Mouse (Mus musculus) cortical plate, adult 2 months (tissue): ENCODE measurements around the gene Ccdc51. TPM values are rescaled to one million over a fixed set of nuclear protein-coding genes. Genes with fewer than 3 reads are reported as not detected.
"Not testable (repeated sequence)": the region's sequence is repeated elsewhere in the genome, so short reads cannot be mapped to it uniquely, and the experiment has no call there.

Experiments
- H3K27ac ChIP-seq: fragments of 200-500 bp; 2 replicates; pipeline ENCODE4 v1.5.1; 2012; ENCODE audit warnings: low read length, control low read depth, inconsistent platforms; ENCODE audit not compliant: insufficient read depth
- H3K4me1 ChIP-seq: fragments of 200-500 bp; 2 replicates; pipeline ENCODE4 v1.6.1; 2011; ENCODE audit warnings: low read length; ENCODE audit not compliant: control insufficient read depth, insufficient read depth
- H3K4me3 ChIP-seq: fragments of 200-500 bp; 2 replicates; pipeline ENCODE4 v1.5.1; 2011; ENCODE audit warnings: mild to moderate bottlenecking, low read length, control low read depth; ENCODE audit not compliant: insufficient read depth
- CTCF ChIP-seq: fragments of 200-500 bp; IDR thresholded peaks from 2 replicates; pipeline ENCODE4 v1.5.1; 2011; ENCODE audit warnings: mild to moderate bottlenecking, control low read depth, low read length; ENCODE audit not compliant: insufficient read depth; ENCODE audit errors: extremely low read depth
- POLR2A ChIP-seq: fragments of 200-500 bp; IDR thresholded peaks from 2 replicates; pipeline ENCODE4 v1.6.1; 2011; ENCODE audit warnings: mild to moderate bottlenecking, low read length, control low read depth; ENCODE audit not compliant: insufficient read depth; ENCODE audit errors: extremely low read depth
- polyA plus RNA-seq: library from polyadenylated mRNA; depleted of rRNA; stranded (reverse); fragments of >200 nt; gene quantifications from 2 replicates; pipeline ENCODE4 v1.2.3, GENCODE M21; 2012

Ccdc51 gene
- polyA plus RNA-seq, 1 experiment, result 6.2 TPM

- Histone ChIP-seq H3K4me3 (no peak overlapping the region), H3K4me1 (no peaks in the 10 kb centered on the region), H3K27ac (no peak overlapping the region)
- no peak for TF ChIP-seq POLR2A
- no peak for TF ChIP-seq CTCF
Measured at GRCm38 (mm10) chr9:109118106-109118505, 35.8 kb downstream of the Ccdc51 start.

GRCm38 (mm10) chr9:109119571-109119970, 37.3 kb downstream of the Ccdc51 start:
- Histone ChIP-seq H3K4me3 (no peak overlapping the region), H3K27ac (no peak overlapping the region), H3K4me1 (no peaks in the 10 kb centered on the region)
- TF ChIP-seq POLR2A (no peak), CTCF (no peak)

- TF ChIP-seq CTCF, result no peak
- TF ChIP-seq POLR2A, result no peak
- Histone ChIP-seq H3K4me3 (no peak overlapping the region), H3K4me1 (no peaks in the 10 kb centered on the region), H3K27ac (no peak overlapping the region)
Measured at GRCm38 (mm10) chr9:109120956-109121355, 38.7 kb downstream of the Ccdc51 start.

GRCm38 (mm10) chr9:109122553-109123085, 40.3 kb downstream of the Ccdc51 start:
- Histone ChIP-seq H3K4me3 (no peak overlapping the region), H3K27ac (no peak overlapping the region), H3K4me1 (no peaks in the 10 kb centered on the region)
- TF ChIP-seq POLR2A, result no peak
- TF ChIP-seq CTCF, result peak; percentile 31; the same call in 1 of the 2 replicates

- no peaks in the 10 kb centered on the region for H3K4me1 ChIP-seq
- H3K4me3 ChIP-seq, result no peak overlapping the region
- no peak for TF ChIP-seq POLR2A
- no peak for TF ChIP-seq CTCF
- H3K27ac ChIP-seq, result no peak overlapping the region
Measured at GRCm38 (mm10) chr9:109123266-109123665, 41.0 kb downstream of the Ccdc51 start.

- no peak for TF ChIP-seq POLR2A
- no peak for TF ChIP-seq CTCF
- no peak overlapping the region for H3K4me3 ChIP-seq
- H3K27ac ChIP-seq, result no peak overlapping the region
- no peaks in the 10 kb centered on the region for H3K4me1 ChIP-seq
Measured at GRCm38 (mm10) chr9:109124164-109124563, 41.9 kb downstream of the Ccdc51 start.

GRCm38 (mm10) chr9:109125043-109125442, 42.8 kb downstream of the Ccdc51 start:
- no peak overlapping the region for H3K4me3 ChIP-seq
- no peaks in the 10 kb centered on the region for H3K4me1 ChIP-seq
- no peak overlapping the region for H3K27ac ChIP-seq
- TF ChIP-seq CTCF (no peak), POLR2A (no peak)

- no peak overlapping the region for H3K4me3 ChIP-seq
- TF ChIP-seq CTCF, result no peak
- TF ChIP-seq POLR2A, result no peak
- H3K4me1 ChIP-seq, result no peaks in the 10 kb centered on the region
- H3K27ac ChIP-seq, result no peak overlapping the region
Measured at GRCm38 (mm10) chr9:109125481-109125880, 43.2 kb downstream of the Ccdc51 start.

GRCm38 (mm10) chr9:109127076-109127475, 44.8 kb downstream of the Ccdc51 start:
- Histone ChIP-seq H3K4me3 (no peak overlapping the region), H3K27ac (no peak overlapping the region), H3K4me1 (no peaks in the 10 kb centered on the region)
- no peak for TF ChIP-seq CTCF
- no peak for TF ChIP-seq POLR2A

- TF ChIP-seq POLR2A, result no peak
- peak; percentile 28; the same call in 1 of the 2 replicates for TF ChIP-seq CTCF
- Histone ChIP-seq H3K4me1 (no peaks in the 10 kb centered on the region), H3K4me3 (no peak overlapping the region), H3K27ac (no peak overlapping the region)
Measured at GRCm38 (mm10) chr9:109128211-109128610, 45.9 kb downstream of the Ccdc51 start.

GRCm38 (mm10) chr9:109130076-109130475, 47.8 kb downstream of the Ccdc51 start:
- Histone ChIP-seq H3K4me3 (no peak overlapping the region), H3K4me1 (no peaks in the 10 kb centered on the region), H3K27ac (no peak overlapping the region)
- TF ChIP-seq POLR2A, result no peak
- no peak for TF ChIP-seq CTCF

- not testable (repeated sequence) for H3K4me3 ChIP-seq, H3K27ac ChIP-seq
Measured at GRCm38 (mm10) chr9:109140414-109140813, 58.1 kb downstream of the Ccdc51 start.

More at GRCm38 (mm10) chr9:109140414-109140813, 58.1 kb downstream of the Ccdc51 start:
- not testable (repeated sequence) for H3K4me1 ChIP-seq
